Mouse (Mus musculus): ENCODE measurements at regions not wholly inside any gene's neighbourhood (a gene's known extent, or its start where the extent isn't known, plus 50 kb on each side); places are given as distances from the start of the nearest gene placed in this dataset.

DNA sequence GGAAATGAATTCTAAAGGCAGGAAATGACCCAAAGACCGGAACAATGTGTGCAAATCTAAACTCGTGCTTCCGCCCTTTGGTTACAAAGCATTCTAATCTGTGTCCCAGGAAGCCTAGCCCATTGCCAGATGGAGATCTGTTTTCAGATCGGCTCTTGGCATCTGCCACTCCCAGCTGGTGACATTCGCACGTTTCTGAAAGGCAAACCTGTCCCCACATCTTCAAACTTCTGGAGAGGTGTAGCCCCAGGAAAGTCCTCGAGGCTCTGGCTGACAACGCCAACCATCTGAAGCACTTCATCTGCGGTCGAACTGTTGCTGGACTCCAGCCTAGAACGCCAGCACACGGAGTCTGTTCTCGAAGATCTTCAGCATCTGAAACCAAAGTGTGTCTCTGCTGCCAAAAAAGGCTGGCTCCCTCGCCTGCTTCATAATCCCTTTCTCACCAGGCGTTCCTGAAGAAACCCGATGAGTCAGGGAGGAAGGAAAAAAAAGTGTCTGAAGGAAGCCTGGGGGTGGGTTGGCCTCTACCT lies 73.2 kb upstream of the Map4k3 start:
- Histone ChIP-seq H3K27me3 (no peaks in the 10 kb centered on the region), H3K4me2 (no peak overlapping the region), H3K9ac (no peak overlapping the region), H3K4me3 (no peak overlapping the region), H3K36me3 (ENCODE audit: poor library complexity, severe bottlenecking) (no peaks in the 10 kb centered on the region), H3K4me1 (peaks cover 17% of the 10 kb centered on the region), H3K27ac (peak overlapping the region; percentile 51), H3K9me3 (replicated peaks) (no peaks in the 10 kb centered on the region)
- peak; percentile 77 for ATAC-seq
- WGBS, result 38% methylated on average over 16 of the region's 16 CpGs

DNA sequence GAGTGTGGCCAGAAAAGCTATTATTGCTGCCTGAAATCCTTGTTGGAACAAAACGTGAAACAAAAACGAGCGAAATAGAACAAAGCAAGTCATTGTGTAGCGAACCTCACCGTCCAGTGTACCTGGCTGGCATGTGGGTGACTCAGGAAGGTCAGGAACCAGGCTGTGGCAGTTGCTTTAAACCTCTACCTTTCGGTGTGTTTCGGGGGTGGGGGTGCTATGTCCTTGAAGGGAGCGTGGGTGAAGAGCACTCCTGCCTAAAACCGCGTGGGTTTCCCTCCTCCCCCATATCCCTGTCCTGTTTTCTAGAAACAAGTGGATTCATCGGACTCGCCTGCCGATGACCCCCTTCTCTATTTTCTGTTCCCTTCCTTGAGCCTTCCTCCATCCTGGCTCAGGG lies 72.6 kb upstream of the Map4k3 start:
- Histone ChIP-seq H3K4me2 (no peak overlapping the region), H3K9ac (no peak overlapping the region), H3K9me3 (replicated peaks) (no peaks in the 10 kb centered on the region), H3K4me3 (no peak overlapping the region), H3K27ac (no peak overlapping the region; the same call in 1 of the 2 replicates), H3K36me3 (ENCODE audit: poor library complexity, severe bottlenecking) (no peaks in the 10 kb centered on the region), H3K4me1 (peaks cover 17% of the 10 kb centered on the region), H3K27me3 (no peaks in the 10 kb centered on the region)
- WGBS, result 83% methylated on average over 13 of the region's 13 CpGs
- no peak for ATAC-seq

DNA sequence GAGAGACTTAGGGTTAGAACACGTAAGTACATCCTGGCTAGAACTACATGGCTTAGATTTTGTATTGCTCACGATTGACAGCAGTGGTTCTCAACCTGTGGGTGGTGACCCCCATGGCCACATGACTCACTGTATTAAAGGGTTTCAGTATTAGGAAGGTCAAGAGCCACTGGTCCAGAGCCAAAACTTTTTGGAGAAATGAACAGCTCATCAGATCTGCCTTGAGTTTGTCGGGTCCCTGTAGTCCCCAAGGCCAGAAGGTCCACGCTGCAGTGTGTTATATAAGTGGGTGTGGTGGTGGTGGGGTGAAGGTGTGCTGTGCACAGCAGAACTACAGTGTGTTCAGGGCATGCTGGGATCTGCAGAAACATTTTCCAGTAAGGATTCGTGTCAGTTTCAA lies 72.2 kb upstream of the Map4k3 start:
- 85% methylated on average over 5 of the region's 5 CpGs for WGBS
- Histone ChIP-seq H3K4me3 (no peak overlapping the region), H3K9me3 (replicated peaks) (no peaks in the 10 kb centered on the region), H3K27ac (no peak overlapping the region; the same call in 1 of the 2 replicates), H3K4me1 (peaks cover 17% of the 10 kb centered on the region), H3K27me3 (no peaks in the 10 kb centered on the region), H3K9ac (no peak overlapping the region), H3K4me2 (no peak overlapping the region), H3K36me3 (ENCODE audit: poor library complexity, severe bottlenecking) (no peaks in the 10 kb centered on the region)
- ATAC-seq, result no peak

DNA sequence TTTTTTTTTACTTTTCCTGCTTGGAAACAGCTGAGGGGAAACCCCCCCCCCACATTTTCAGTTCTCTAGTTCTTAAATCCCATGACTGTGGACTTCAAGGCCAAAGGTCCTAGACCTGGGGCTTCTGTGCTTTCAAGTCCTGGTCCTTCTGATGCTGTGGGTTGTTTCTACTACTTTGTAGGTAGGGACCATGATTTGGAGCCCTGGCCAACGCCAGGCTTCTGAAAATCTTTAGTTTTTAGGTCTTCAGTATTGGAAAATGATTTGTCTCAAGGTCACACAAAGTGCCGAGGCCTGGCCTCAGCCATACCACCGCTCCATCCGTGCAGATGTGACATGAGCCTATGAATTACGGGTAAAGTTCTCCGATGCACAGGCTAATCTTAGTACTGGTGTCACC lies 70.8 kb upstream of the Map4k3 start:
- no peaks in the 10 kb centered on the region for H3K9me3 ChIP-seq (replicated peaks)
- no peak overlapping the region for H3K4me2 ChIP-seq
- no peak overlapping the region for H3K9ac ChIP-seq
- no peaks in the 10 kb centered on the region for H3K27me3 ChIP-seq
- peaks cover 17% of the 10 kb centered on the region for H3K4me1 ChIP-seq
- WGBS, result 93% methylated on average over 6 of the region's 6 CpGs
- ATAC-seq, result no peak
- H3K4me3 ChIP-seq, result no peak overlapping the region
- no peaks in the 10 kb centered on the region for H3K36me3 ChIP-seq (ENCODE audit: poor library complexity, severe bottlenecking)
- no peak overlapping the region for H3K27ac ChIP-seq

DNA sequence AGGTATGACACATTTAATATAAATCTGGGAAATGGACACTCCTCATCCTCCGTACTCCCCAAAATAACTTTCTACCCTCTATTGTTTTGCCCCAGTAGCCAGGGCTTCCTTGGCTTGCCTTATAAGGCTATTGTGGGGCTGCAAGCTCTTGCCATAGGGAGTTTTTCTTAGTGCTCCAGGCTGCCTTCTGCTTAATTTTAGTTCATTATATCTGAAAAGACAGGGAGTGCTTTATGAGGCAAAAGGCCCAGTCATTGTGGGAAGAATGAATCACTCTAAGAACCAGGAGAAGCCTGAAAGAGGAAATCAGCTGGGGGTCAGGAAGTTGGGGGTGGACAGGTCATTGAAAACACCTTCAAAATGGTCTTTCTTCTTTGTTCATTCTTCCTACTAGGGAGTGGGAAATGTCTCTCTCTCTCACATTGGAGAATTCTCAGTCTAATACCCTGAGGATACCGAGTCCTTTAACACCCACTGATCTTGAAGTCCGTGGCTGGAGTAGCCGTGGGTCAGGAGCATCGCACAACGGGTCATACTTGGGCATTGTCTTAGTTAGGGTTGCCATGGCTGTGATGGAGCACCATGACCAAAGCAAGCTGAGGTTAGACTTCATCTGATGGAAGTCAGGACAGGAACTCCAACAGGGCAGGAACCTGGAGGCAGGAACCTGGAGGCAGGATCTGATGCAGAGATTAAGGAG lies 70.1 kb upstream of the Map4k3 start:
- no peak overlapping the region for H3K4me3 ChIP-seq
- 83% methylated on average over 6 of the region's 6 CpGs for WGBS
- no peak overlapping the region for H3K27ac ChIP-seq
- H3K9me3 ChIP-seq (replicated peaks), result no peaks in the 10 kb centered on the region
- no peak for ATAC-seq
- no peak overlapping the region for H3K4me2 ChIP-seq
- H3K4me1 ChIP-seq, result peaks cover 17% of the 10 kb centered on the region
- H3K36me3 ChIP-seq (ENCODE audit: poor library complexity, severe bottlenecking), result no peaks in the 10 kb centered on the region
- H3K9ac ChIP-seq, result no peak overlapping the region
- H3K27me3 ChIP-seq, result no peaks in the 10 kb centered on the region

DNA sequence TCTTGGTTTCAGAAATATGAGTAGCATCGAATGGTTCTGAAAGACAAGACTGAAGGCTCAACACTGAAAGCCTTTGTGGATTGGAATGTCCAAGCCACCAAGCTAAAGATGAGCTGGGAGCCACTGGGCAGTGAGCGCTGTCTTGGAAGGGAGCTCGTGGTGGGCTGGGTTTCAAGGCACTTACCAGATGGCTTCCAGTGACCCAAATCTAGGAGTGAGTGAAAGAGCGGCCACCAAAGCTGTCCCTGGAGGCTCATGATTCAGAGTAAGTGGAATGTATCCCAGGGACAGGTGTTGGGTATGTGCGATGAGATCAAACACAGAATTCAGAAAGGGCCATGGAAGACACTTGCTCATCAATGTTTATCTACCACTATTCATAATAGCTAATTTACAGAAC lies 68.5 kb upstream of the Map4k3 start:
- H3K4me2 ChIP-seq, result no peak overlapping the region
- no peak overlapping the region for H3K27ac ChIP-seq
- no peak overlapping the region for H3K9ac ChIP-seq
- no peaks in the 10 kb centered on the region for H3K27me3 ChIP-seq
- H3K9me3 ChIP-seq (replicated peaks), result no peaks in the 10 kb centered on the region
- WGBS, result 94% methylated on average over 5 of the region's 5 CpGs
- H3K4me1 ChIP-seq, result peaks cover 8% of the 10 kb centered on the region
- ATAC-seq, result no peak
- no peaks in the 10 kb centered on the region for H3K36me3 ChIP-seq (ENCODE audit: poor library complexity, severe bottlenecking)
- no peak overlapping the region for H3K4me3 ChIP-seq

DNA sequence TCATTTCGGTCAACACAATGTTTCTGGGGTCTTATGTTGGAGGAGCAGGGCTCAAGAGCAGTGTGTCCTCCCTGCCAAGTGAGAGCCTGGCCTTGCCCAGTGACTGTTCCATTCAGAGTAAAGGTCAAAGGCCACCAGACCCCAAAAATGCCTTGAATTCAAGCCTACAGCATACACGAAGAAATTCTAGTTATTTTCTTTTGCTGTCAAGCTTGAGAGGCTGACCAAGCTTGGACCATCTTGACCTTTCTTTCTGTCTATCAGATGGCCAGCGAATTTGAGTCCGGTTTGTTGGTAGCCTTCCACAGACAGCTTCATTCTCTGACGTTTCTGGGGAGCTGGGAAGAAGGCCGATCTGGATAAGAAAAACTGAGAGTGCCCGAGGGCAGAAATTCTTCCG lies 68.1 kb upstream of the Map4k3 start:
- Histone ChIP-seq H3K4me1 (0 out of 2 replicates have a peak, but pooled peaks cover 4% of the 10 kb centered on the region), H3K9ac (no peak overlapping the region), H3K4me2 (no peak overlapping the region), H3K36me3 (ENCODE audit: poor library complexity, severe bottlenecking) (no peaks in the 10 kb centered on the region), H3K27ac (no peak overlapping the region), H3K27me3 (no peaks in the 10 kb centered on the region), H3K9me3 (replicated peaks) (no peaks in the 10 kb centered on the region), H3K4me3 (no peak overlapping the region)
- WGBS, result 91% methylated on average over 8 of the region's 8 CpGs
- no peak for ATAC-seq

DNA sequence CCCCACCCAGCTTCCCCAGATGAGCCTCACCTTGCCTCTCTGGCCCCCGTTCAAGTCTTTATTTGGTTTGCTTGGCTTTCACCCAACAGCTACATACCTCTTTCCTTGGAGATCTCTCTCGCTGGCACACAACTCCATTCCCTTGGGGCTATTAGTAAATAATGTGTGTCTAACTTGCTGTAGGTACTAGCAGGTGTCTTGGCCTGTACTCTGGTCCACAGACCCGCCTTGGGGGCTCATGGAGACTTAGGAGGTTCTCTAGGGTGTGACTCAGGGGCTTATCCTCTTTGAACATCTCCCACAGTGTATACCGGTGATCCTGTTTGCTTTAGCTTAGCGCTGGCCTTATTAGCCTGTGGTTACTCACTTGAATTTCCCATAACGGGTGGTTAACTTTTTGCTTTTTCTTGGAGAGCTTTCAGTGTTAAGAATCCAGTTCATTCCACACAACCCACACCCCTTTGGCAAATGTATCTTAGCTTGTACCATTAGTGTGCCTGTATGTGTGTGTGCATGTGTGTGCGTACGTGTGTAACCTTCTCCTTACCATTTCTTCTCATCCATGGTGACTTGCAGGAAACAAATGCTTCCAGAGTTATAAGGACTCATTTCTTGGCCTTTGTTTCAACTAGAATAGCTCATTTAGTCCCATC lies 67.3 kb upstream of the Map4k3 start:
- 76% methylated on average over 8 of the region's 8 CpGs for WGBS

DNA sequence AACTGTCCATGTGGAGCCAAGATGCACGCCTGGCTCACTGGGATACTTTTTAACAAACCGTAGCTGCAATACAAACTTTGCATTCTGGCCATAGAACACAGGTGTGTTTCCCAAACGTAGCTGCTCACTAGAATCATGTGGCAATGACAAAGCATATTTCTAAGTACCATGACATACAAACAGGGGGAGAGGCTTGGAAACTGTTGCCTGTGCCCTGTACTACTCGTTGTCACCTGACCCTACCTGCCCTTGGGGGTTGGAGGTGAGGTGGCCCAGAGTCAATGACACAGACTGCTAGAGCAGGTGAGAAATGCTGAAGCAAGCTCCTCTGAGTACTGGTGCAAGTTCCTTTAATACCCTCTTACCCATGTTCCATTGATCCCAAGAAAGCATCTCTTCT lies 64.3 kb upstream of the Map4k3 start:
- Histone ChIP-seq H3K36me3 (ENCODE audit: poor library complexity, severe bottlenecking) (no peaks in the 10 kb centered on the region), H3K4me2 (no peak overlapping the region), H3K9me3 (replicated peaks) (no peaks in the 10 kb centered on the region), H3K4me3 (no peak overlapping the region), H3K9ac (no peak overlapping the region), H3K27ac (no peak overlapping the region), H3K27me3 (no peaks in the 10 kb centered on the region), H3K4me1 (no peaks in the 10 kb centered on the region)
- ATAC-seq, result no peak
- WGBS, result 81% methylated on average over 4 of the region's 4 CpGs

More for the DNA sequence above, 67.3 kb upstream of the Map4k3 start:
- no peak overlapping the region for H3K9ac ChIP-seq
- no peak overlapping the region for H3K4me3 ChIP-seq
- H3K4me2 ChIP-seq, result no peak overlapping the region
- ATAC-seq, result no peak
- H3K27me3 ChIP-seq, result no peaks in the 10 kb centered on the region
- no peaks in the 10 kb centered on the region for H3K36me3 ChIP-seq (ENCODE audit: poor library complexity, severe bottlenecking)
- no peaks in the 10 kb centered on the region for H3K9me3 ChIP-seq (replicated peaks)
- H3K4me1 ChIP-seq, result no peaks in the 10 kb centered on the region
- H3K27ac ChIP-seq, result no peak overlapping the region

DNA sequence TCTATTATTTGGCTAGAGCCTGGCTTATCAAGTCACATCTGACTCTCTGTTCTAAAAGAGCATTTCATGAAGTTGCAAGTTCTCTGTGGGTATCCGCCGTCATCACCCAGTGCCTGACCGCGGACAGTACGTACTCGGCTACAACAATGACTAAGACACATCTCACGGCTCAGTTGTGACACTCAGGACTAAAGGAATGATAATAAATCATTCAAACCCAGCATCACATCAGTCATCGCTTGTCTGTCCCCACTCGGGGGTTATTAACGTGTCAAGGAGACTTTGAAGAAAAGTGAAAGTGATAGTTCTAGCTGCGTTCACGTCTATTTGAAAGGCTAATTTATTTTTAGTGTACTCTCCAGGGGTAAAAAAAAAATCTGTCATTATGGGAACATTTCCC lies 61.4 kb upstream of the Map4k3 start:
- ATAC-seq, result no peak
- Histone ChIP-seq H3K4me3 (no peak overlapping the region), H3K27me3 (no peaks in the 10 kb centered on the region), H3K9me3 (replicated peaks) (no peaks in the 10 kb centered on the region), H3K36me3 (ENCODE audit: poor library complexity, severe bottlenecking) (no peaks in the 10 kb centered on the region), H3K9ac (no peak overlapping the region), H3K4me2 (no peak overlapping the region), H3K27ac (no peak overlapping the region), H3K4me1 (no peaks in the 10 kb centered on the region; the same call in 1 of the 2 replicates)
- WGBS, result 84% methylated on average over 12 of the region's 12 CpGs

DNA sequence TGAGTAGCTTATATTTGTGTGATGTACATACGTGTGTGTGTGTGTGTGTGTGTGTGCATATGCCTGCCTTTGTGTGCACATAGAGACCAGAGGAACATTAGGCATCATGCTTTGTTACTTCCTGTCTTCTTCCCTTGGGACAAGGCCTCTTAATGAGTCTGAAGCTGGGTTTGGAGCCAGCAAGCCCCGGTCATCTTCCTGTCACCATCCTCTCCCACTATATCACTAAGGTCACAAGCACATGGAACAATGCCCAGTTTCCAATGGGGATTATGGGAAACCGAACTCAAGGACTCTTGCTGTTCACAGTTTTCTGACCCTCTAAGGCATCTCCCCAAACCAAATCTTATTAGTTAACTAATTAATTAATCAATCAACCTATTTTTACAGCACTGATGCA lies 60.7 kb upstream of the Map4k3 start:
- no peak overlapping the region for H3K9ac ChIP-seq
- WGBS, result 90% methylated on average over 3 of the region's 3 CpGs
- H3K27ac ChIP-seq, result no peak overlapping the region
- no peaks in the 10 kb centered on the region for H3K27me3 ChIP-seq
- no peaks in the 10 kb centered on the region for H3K9me3 ChIP-seq (replicated peaks)
- no peaks in the 10 kb centered on the region; the same call in 1 of the 2 replicates for H3K4me1 ChIP-seq
- no peak for ATAC-seq
- no peak overlapping the region for H3K4me2 ChIP-seq
- H3K4me3 ChIP-seq, result no peak overlapping the region
- no peaks in the 10 kb centered on the region for H3K36me3 ChIP-seq (ENCODE audit: poor library complexity, severe bottlenecking)

DNA sequence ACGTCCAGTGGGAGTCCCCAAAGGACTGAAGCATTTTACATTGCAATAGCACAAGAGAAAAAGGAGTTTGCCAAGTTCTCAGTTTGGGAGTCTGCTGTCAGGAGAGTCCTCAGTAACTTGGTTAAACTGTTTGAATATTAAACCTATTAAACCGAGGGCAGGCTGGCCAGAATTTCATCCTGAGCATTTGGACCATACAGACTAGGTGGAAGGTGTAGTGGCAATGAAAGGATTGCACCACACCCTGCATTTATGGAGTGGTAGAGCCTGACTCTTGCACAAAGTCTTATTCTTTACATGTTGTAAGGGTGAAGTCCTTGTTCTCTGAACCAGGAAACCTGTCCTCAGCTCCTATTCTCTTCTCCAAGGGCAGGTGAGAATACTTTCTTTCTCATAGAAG lies 58.6 kb upstream of the Map4k3 start:
- Histone ChIP-seq H3K4me1 (no peaks in the 10 kb centered on the region; the same call in 1 of the 2 replicates), H3K27me3 (no peaks in the 10 kb centered on the region), H3K4me3 (no peak overlapping the region), H3K36me3 (ENCODE audit: poor library complexity, severe bottlenecking) (no peaks in the 10 kb centered on the region), H3K9me3 (replicated peaks) (no peaks in the 10 kb centered on the region), H3K4me2 (no peak overlapping the region), H3K9ac (no peak overlapping the region), H3K27ac (no peak overlapping the region)
- no peak for ATAC-seq
- WGBS, result 83% methylated on average over 2 of the region's 2 CpGs
